Mouse (Mus musculus) gastrocnemius, adult 2 months (tissue): ENCODE data around the gene Tdp1. TPM values are rescaled to one million over a fixed set of nuclear protein-coding genes. Genes with fewer than 3 reads are reported as not detected.
A peak's percentile ranks its signal among the peaks of the same experiment; 100 is the strongest.

Experiments used
- DNase-seq: peaks from one replicate; pipeline ENCODE4 v3.0.0; 2022
- H3K27ac ChIP-seq: fragments of 200-600 bp; 2 replicates; pipeline ENCODE4 v1.8.1; 2022; ENCODE audit warnings: mild to moderate bottlenecking
- H3K4me3 ChIP-seq: fragments of 200-600 bp; 2 replicates; pipeline ENCODE4 v1.8.1; 2022; ENCODE audit warnings: mild to moderate bottlenecking, moderate library complexity
- CTCF ChIP-seq: fragments of 200-600 bp; IDR thresholded peaks from 2 replicates; pipeline ENCODE4 v1.8.1; 2022; ENCODE audit warnings: antibody characterized with exemption, mild to moderate bottlenecking, moderate library complexity
- intact Hi-C: fragments of 180-260 bp; cut with DNase I; formaldehyde crosslinking; loops from one replicate; pipeline ENCODE4 v1.15.1; 2025
- microRNA-seq: library from miRNA; unstranded; fragments of <30 nt; microRNA quantifications from one replicate; pipeline ENCODE4 v1.2.0, GENCODE M21; 2021
- total RNA-seq, 2 experiments: library from RNA; stranded (reverse); gene quantifications; 2 replicates each; pipeline ENCODE4 v1.2.3; 2021

Gene Tdp1
- total RNA-seq, 2 experiments from 2014 or later, result 3.6 to 6.6 TPM

DNA sequence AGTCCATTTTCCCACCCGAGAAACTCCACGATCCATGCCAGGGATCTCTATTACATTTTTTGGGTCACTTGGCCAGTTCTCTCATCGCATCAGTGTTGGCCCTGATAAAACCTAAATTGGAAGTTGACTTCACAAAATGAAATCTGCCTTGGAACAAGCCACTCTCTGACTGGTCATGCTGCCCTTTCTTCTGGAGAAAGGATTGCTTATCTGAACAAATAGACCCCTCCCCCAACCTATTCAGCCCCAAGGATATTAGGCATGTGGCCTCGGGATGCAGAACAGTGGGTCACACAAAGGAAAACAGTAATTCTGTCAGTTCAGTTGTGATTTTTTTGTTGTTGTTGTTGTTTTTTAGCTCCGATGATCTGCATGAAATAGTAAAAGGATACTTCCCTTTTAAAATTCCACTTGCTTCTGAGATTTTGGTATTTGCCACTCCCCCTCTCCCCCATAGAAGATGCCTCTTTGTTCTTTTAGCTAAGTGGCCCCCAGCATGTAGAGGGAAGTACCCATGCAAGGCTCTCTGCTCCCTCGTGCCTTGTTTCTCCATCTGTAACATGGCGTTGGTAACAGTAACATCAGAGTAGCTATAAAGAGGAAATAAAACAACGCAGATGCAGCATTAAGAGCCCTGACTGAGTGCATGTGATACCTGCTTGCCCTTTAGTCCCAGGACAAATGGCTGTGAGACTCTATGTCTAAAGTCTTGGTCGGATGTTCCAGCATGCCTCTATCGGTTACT lies 109.0 kb downstream of the Tdp1 start:
- TF ChIP-seq CTCF, result no peak
- intact Hi-C loops, result no loop called here
- Histone ChIP-seq H3K27ac (no peak overlapping the region), H3K4me3 (no peak overlapping the region)
- peak; percentile 20 for DNase-seq

DNA sequence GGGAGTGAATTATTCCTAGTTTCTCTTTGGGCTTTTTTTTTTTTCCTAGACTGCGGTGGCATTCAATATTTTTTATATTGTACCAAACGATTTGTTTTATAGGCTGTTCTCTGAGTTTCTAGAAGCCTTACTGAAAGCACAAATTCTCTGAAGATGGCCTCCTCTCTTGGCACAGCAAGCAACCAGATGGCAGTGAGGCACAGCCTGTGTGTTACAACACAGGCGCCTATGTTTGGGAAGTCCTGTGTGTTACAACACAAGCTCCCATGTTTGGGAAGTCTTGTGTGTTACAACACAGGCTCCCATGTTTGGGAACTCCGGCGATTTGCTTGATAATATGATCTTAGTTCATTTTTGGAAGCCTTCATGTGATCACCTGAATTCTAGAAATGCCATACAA lies 111.6 kb downstream of the Tdp1 start:
- no peak for DNase-seq
- Histone ChIP-seq H3K27ac (no peak overlapping the region), H3K4me3 (no peak overlapping the region)
- intact Hi-C loops, result no loop called here
- TF ChIP-seq CTCF, result no peak

DNA sequence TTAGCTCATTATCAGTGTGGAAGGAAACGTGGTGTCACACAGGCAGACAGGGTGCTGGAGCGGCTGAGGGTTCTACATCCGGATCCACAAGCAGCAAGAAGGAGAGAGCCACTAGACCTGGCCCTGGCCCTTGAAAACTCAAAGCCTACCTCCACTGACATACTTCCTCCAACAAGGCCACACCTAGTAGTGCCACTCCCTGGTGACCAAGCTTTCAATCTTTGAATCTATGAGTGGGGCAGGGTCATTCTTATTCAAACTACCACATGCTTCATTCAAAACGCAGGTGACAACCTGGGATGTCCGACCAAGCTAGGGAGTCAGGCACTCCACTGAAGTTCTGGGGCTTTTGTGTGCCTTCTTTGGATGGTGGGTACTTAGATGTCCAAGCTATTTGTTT lies 115.4 kb downstream of the Tdp1 start:
- Histone ChIP-seq H3K4me3 (no peak overlapping the region), H3K27ac (no peak overlapping the region)
- no peak for TF ChIP-seq CTCF
- no peak for DNase-seq
- intact Hi-C loops, result no loop called here

DNA sequence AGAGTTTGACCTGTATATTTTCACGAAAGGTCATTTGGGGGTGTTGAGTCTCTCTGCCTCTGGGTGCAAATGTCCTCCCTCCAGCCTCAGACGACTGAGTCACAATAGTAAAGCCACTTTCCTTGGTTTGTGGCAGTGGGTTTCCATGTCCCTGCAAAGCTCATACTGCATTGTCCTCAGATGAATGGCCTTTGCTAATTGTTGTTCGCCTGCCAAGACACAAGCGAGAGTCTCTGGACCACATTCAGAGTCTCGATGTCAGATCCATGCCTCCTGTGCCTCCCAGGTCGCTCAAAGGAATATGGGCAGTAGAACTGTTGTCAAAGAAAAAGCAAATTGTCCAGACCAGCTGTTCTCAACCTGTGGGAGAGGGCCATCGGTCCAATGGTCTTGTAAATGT lies 116.1 kb downstream of the Tdp1 start:
- intact Hi-C loops, result no loop called here
- no peak for TF ChIP-seq CTCF
- Histone ChIP-seq H3K4me3 (no peak overlapping the region), H3K27ac (no peak overlapping the region)
- DNase-seq, result no peak

DNA sequence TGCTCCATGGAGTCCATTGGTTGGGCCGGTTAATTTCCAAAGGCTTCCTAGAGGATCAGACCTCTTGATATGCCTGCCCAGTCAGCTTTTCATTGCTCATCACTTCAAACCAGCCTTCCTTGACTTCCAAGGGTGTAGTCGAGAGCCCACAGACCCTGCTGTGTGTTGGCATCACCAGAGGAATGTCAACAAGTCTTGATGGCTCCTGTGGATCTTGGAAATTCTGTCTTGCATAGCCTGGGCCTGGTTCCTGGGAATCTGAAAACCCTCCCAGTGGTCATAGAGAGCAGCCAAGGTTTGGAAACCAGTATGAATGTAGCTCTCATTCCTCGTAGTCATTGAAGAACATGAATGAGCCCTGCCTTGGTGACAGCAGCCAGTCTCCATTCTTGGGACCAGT lies 116.9 kb downstream of the Tdp1 start:
- Histone ChIP-seq H3K27ac (no peak overlapping the region), H3K4me3 (no peak overlapping the region)
- intact Hi-C loops, result no loop called here
- no peak for DNase-seq
- no peak for TF ChIP-seq CTCF

DNA sequence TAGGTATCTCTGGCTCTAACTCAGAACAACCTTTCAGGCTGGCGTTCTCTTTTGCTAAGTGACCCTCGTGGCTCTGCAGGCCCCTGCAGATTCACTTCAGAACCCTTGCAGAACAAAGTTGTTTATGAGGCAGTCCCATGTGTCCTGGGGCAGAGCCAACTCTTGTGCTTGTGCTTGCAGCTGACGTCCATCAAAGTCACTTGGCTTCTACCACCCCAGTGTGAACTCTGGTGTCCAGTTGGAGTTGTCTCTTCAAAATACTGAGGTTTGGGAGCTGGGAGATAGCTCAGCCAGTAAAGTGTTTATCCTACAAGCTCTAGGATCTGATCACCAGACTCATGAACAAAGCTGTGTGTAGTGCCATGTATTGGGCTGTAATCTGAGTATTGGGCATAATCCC lies 117.6 kb downstream of the Tdp1 start:
- no peak for TF ChIP-seq CTCF
- no peak overlapping the region for H3K4me3 ChIP-seq
- DNase-seq, result no peak
- intact Hi-C loops, result no loop called here
- no peak overlapping the region for H3K27ac ChIP-seq

DNA sequence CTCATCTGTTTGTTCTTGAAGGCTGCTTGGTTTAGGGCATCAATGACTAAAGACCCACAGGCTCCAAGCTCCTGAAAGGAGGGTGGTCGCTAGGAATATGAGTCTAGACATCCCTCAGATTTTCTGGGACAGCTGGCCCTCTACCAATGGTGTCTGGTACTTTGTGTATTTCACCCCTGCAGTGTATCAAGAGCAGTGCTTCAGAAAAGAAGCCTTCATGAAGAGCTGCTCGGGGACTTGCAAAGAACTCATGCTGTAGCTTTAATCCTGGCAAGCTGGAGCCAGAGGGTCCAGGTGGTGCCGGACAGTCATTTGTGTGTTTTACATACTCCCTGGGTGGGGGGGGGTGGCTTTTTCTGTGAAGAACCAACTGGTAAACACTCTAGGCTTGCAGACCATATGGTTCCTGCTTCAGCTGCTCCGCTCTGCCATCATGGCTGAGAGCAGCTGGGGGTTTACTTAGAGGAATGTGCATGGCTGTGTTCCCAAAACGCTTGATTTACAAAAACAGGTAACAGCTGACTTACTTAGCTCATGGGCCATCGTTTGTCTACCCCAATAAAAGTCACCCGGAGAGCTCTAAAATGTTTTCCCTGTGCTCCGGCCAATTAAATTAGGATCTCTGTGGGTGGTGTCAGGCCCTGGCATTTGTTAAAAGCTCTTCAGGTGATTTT lies 118.7 kb downstream of the Tdp1 start:
- TF ChIP-seq CTCF, result no peak
- H3K27ac ChIP-seq, result no peak overlapping the region
- DNase-seq, result no peak
- intact Hi-C loops, result no loop called here
- no peak overlapping the region for H3K4me3 ChIP-seq

Small RNA genes within 50 kb of the gene (microRNA-seq; reads per million reads assigned to microRNA genes)
- gene Gm23291, result not detected

Other genes with a start within 250 kb of the Tdp1 start
- gene Efcab11, start 78 bp upstream of the Tdp1 start, total RNA-seq, result not detected
- under 1 TPM; 0.08 to 0.13 TPM for gene Kcnk13, start 80.0 kb downstream of the Tdp1 start, total RNA-seq
- 100 to 1,000 TPM; 128 to 151 TPM for gene Psmc1, start 225.6 kb downstream of the Tdp1 start, total RNA-seq